Mouse (Mus musculus) right cerebral cortex, postnatal 36 days (tissue): ENCODE measurements around the gene Rab8b.

Experiments used
- DNase-seq, 2 experiments: peaks; one replicate each; pipeline ENCODE4 v3.0.0; 2022; ENCODE audit warnings: low spot score in 2 of 2, mixed read lengths in 1 of 2

Gene Rab8b

GRCm38 (mm10) chr9:66919382-66919971 lies at the start of gene Rab8b:
Rab8b (minus strand) TSS chr9:66919687.
- peak; percentile 96 for DNase-seq

- DNase-seq, result no peak
These were observed 48.0 kb upstream of the Rab8b start for GRCm38 (mm10) chr9:66967492-66967891.

GRCm38 (mm10) chr9:66961478-66961877 lies 42.0 kb upstream of the Rab8b start:
- no peak for DNase-seq

GRCm38 (mm10) chr9:66957451-66957850 lies 38.0 kb upstream of the Rab8b start:
- DNase-seq, result no peak

GRCm38 (mm10) chr9:66952886-66953285 lies 33.4 kb upstream of the Rab8b start:
- DNase-seq, result no peak

GRCm38 (mm10) chr9:66952321-66952720 lies 32.8 kb upstream of the Rab8b start:
- DNase-seq, result no peak

- no peak for DNase-seq
These were observed 29.0 kb upstream of the Rab8b start for GRCm38 (mm10) chr9:66948536-66948935.

- peak; percentile 84 to 85 for DNase-seq
These were observed 26.5 kb upstream of the Rab8b start, which contains the start of gene Rps27l for GRCm38 (mm10) chr9:66945647-66946641. Rps27l (plus strand) TSS chr9:66946086.

- no peak for DNase-seq
These were observed 25.7 kb upstream of the Rab8b start for GRCm38 (mm10) chr9:66945161-66945560.

GRCm38 (mm10) chr9:66938836-66939235 lies 19.3 kb upstream of the Rab8b start:
- DNase-seq, result no peak

GRCm38 (mm10) chr9:66937507-66937906 lies 18.0 kb upstream of the Rab8b start:
- no peak for DNase-seq

GRCm38 (mm10) chr9:66933869-66934808 lies 14.7 kb upstream of the Rab8b start:
- no peak for DNase-seq

GRCm38 (mm10) chr9:66930351-66930750 lies 10.9 kb upstream of the Rab8b start:
- no peak for DNase-seq

GRCm38 (mm10) chr9:66927696-66928402 lies 8.4 kb upstream of the Rab8b start:
- DNase-seq, result no peak

- no peak for DNase-seq
These were observed 6.4 kb upstream of the Rab8b start for GRCm38 (mm10) chr9:66925853-66926252.

- no peak for DNase-seq
These were observed 2.6 kb upstream of the Rab8b start for GRCm38 (mm10) chr9:66922076-66922475.

GRCm38 (mm10) chr9:66920488-66921279 lies 1.2 kb upstream of the Rab8b start:
- no peak for DNase-seq

GRCm38 (mm10) chr9:66919981-66920380 lies 494 bp upstream of the Rab8b start:
- DNase-seq, result peak in 1 of 2 experiments; percentile 14

GRCm38 (mm10) chr9:66918672-66919330 lies 686 bp downstream of the Rab8b start:
- no peak for DNase-seq

GRCm38 (mm10) chr9:66917892-66918255 lies 1.6 kb downstream of the Rab8b start:
- DNase-seq, result no peak
